Mouse (Mus musculus) ovary, postnatal 14 days (tissue): ENCODE data around the gene Eya3.
"Not testable (repeated sequence)": the region's sequence is repeated elsewhere in the genome, so short reads cannot be mapped to it uniquely, and the experiment has no call there.

Experiments
- DNase-seq: peaks from one replicate; pipeline ENCODE4 v3.0.0; 2022; ENCODE audit warnings: low spot score

Gene Eya3

GRCm38 (mm10) chr4:132638461-132639190 is at the start of gene Eya3:
Eya3 (plus strand) TSS chr4:132638987.
- peak; percentile 91 for DNase-seq

DNA sequence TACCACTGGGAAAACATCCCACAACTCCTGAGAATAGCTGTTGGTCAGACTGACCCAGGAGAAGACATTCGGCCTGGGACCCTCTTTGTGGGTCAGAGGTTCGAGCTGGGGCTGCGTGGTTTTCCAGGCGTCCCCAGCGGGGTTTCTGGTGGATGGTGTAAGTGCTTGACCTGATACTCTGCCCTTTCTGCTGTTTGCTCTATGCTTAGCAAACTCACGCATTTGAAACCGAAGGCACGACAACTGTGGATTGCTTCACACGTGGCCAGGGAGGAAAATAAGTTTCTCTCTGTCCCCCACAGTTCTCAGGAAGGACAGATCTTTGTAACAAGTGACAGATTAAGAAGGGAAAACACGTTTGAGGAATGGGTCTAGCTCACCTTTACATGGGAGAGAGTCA is 48.1 kb upstream of the Eya3 start:
- DNase-seq, result no peak

- no peak for DNase-seq
These were observed 45.8 kb upstream of the Eya3 start for GRCm38 (mm10) chr4:132592958-132593357.

DNA sequence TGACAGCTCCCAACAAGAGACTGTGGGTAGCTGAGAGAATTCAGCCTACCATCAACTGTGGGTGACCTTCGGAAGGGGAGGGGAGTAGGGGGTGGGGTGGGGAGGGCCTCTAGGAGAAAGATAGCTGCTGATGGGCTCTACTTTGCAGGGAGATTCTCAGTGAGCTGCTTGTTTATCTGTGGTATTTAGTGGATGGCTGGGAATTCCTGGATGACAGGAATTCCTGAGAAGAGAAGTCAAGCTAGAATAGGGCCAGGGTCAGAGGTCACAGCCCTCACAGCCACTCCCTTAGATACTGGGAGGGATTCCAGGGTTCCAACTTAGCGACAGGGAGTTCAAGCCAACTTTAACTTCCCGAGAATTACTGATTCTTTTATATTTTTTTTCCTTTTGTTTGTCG is 44.6 kb upstream of the Eya3 start:
- DNase-seq, result no peak

- DNase-seq, result no peak
These were observed 39.9 kb upstream of the Eya3 start for GRCm38 (mm10) chr4:132598861-132599260.

- no peak for DNase-seq
These were observed 39.0 kb upstream of the Eya3 start for GRCm38 (mm10) chr4:132599764-132600163.

GRCm38 (mm10) chr4:132600465-132600864 is 38.3 kb upstream of the Eya3 start:
- no peak for DNase-seq

- DNase-seq, result not testable (repeated sequence)
These were observed 37.5 kb upstream of the Eya3 start for GRCm38 (mm10) chr4:132601242-132601641.

- no peak for DNase-seq
These were observed 35.3 kb upstream of the Eya3 start for GRCm38 (mm10) chr4:132603468-132603867.

DNA sequence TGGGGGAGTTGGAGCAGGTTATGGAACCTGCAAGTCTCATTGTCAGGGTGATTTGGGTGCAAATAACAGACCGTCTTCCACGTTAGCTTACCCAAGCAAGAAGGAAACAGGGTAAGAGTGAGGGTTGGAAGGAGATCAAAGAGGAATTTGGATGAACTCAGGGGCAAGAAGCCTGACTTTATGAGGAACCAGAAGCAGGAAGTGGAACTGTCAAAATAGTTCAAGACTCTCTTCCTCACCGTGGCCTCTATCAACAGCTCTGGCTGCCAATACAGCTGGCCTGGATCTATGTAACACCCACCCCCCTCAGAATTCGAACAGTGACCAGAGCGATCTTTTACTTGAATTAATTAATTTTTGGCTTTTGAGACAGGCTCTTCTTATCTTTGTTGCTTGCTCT is 33.0 kb upstream of the Eya3 start:
- DNase-seq, result no peak

- no peak for DNase-seq
These were observed 30.6 kb upstream of the Eya3 start for GRCm38 (mm10) chr4:132608147-132608546.

DNA sequence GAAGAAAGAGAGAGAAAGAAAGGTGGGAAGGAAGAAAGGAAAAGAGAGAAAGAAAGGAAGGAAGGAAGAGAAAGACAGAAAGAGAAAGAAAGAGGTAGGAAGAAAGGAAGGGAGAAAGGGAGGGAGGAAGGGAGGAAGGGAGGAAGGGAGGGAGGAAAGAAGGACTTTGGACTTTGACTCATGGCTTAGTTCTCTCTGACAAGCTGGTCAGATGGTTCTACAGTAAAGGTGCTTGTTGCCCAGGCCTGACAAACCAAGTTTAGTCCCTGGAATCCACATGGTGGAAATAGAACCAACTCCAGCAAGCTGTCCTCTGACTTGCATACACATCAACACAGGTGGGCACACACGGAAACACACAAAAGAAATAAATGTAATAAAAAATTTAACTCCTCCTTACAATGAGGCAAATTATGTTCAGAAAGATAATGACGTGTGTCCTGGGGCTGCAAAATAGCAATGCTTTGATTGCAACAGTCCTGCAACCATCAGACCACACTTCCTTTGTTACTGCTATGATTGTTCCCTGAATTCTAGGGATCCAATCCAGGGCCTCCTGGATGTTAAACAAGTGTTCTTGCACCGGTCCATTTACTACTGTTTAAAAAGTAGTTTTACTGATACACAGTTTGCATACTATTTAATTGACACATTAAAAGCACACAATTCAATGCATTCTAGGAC is 28.3 kb upstream of the Eya3 start:
- DNase-seq, result no peak

DNA sequence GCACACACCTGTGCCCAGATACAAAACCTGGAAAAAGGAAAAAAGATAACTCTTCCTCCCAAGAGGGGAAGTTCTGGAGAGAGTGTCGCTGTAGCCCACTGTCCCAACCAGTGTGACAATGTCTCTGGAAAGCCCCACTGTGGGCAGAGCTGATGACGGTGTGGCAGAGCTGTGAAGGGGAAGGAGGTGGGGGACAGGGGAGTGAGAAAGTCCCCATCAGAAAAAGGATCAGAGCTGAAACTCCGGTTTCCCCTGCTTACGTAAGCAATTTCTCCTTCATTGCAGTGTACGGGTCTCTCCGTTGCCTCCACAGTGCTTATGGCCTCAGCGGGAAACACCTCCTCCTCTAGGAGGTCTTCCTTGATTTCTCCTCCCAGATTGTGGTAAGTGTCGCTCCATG is 27.5 kb upstream of the Eya3 start:
- no peak for DNase-seq

- DNase-seq, result no peak
These were observed 20.9 kb upstream of the Eya3 start for GRCm38 (mm10) chr4:132617873-132618272.

DNA sequence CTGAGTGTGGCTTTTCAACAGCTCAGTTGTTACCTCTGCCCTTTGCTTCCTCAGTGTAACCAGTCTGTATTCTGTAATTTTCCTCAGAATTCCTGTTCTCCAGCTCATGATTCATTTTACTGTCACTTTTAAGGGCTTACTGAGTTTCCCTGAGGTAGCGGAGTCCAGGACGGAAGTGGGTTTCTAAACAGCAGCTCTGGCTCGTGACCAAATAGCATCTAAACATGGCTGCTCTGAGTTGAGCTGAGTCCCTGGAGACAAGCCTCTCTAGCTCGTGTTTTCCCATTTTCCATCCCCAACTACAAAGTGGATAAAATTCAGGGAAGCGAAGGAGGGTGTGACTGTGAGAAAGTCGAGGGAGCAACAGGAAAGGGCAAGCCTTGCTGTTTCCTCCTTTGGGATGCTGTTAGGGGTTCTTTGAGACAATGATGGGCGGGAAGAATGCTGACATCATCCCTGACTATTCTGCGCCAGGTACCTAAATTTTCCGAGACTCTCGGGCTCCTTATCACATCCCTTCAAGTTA is 19.9 kb upstream of the Eya3 start:
- no peak for DNase-seq

DNA sequence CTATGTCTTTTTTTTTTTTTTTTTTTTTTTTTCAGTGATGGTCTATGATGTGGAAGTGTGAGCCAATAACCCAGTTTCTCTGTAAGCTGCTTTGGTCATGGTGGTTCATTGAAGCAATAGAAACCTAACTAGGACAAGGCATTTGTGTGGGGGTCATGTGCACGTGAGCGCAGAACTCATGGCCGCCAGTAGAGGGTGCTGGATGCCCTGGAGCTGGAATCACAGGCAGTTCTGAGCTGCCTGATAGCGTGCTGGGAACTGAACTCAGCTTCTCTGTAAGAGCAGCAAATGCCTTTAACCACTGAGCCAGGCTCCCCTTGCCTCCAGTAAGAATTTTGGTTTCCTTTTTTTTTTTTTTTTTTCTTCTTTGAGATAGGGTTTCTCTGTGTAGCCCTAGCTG is 18.7 kb upstream of the Eya3 start:
- no peak for DNase-seq

GRCm38 (mm10) chr4:132621287-132622068 is 17.3 kb upstream of the Eya3 start:
- no peak for DNase-seq

- no peak for DNase-seq
These were observed 14.6 kb upstream of the Eya3 start for GRCm38 (mm10) chr4:132624034-132624657.

- no peak for DNase-seq
These were observed 10.0 kb upstream of the Eya3 start for GRCm38 (mm10) chr4:132628830-132629229.

- no peak for DNase-seq
These were observed 2.8 kb upstream of the Eya3 start for GRCm38 (mm10) chr4:132635971-132636370.

DNA sequence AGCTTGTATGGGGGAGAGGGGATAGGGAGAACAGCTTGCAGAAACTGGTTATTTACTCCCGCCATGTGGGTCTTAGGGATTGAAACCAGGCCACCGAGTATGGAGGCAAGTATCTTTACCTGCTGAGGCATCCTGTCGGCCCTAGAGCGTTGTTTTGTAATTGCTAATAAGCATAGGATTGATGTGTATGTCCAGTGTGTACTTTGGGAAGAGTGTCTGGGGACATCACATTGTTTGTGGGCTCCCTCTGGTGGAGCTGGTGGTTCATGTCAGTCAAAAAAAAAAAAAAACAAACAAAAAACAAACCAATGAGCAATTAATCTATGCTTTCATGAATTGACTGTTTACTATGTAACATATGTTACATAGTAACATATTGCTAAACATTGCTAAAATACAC is 2.2 kb upstream of the Eya3 start:
- no peak for DNase-seq

DNA sequence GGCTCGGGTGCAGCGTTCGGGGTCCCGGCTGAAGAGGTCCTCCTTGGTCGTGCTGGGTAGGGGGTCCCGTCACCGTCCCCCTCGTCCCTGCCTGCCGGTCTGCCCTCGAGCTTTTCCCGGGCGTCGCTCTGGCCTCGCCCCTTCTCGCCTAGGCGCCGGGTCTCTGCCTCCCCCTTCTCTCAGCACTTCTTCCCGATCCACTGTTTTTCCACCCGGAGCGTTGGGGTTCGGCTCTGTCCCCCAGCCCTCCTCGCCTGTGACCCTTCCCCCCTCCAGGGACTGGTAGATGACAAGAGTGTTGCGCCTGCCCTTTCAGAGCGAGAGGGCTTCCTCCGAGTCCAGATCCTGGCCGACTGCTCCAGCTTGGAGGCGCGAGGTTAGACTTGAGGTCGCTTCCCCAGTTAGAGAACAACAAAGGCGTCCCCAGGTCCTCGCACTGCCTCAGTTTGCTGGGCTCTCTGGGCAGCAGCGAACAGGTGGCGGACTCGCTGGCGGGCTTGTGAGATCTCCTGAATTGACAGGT is 465 bp downstream of the Eya3 start:
- no peak for DNase-seq
